ENCODE assay signal across 9 mouse cellular contexts in the genomic region with DNA sequence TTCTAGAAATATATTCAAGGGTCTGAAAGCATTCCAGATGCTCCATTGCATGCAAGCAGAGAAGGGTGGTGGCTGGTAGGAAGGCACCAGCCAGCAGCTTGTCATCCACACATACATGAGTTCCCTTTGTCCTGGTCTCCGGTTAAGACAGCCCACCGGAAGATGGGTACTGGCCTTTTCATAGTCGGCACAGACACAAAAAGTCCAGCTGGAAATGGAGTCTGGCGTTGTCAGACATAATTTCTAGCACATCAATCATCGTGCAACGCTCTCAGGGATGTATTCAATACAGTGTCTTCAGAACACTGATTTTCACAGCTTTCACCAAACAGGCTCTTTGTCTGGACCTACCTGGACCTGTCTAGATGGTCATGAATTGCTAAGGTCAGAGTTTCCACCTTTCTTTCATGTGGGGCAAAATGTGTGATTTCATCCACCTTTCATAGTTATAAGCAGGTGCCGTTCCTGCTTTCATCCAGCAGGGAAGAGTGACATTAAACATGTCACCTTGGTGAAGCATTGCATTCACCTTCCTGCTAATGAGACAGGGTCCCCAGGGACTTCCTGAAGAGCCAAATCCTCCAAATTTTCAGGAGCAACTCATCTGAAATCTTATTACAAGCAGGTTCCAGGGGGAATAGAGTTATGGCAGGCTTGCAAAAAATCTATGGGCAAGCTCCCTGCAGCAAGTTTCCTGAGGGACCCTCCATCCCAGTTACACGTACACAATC. TPM values are rescaled to one million over a fixed set of nuclear protein-coding genes. Genes with fewer than 3 reads are reported as not detected.
DNase-seq lines count a peak whose midpoint lies in the region; ATAC-seq lines count a peak whose summit lies in the region.
"Had no signal": no experiment of that assay in that cellular context is flagged by ENCODE, and none has a peak within 500 bp of the region (broad histone marks: within the 10 kb centered on the region; RNA-seq: fewer than 3 reads in every experiment).

No protein-coding gene starts in this region.

- 63% methylated on average over 8 of the region's 8 CpGs for WGBS in heart, embryonic 16.5 days
- WGBS in hindbrain, embryonic 14.5 days = 18% methylated on average over 8 of the region's 8 CpGs
- WGBS in midbrain, embryonic 14.5 days = 14% methylated on average over 8 of the region's 8 CpGs

- H3K9me3 ChIP-seq in heart, embryonic 16.5 days (replicated peaks; ENCODE audit: control insufficient read depth, low read length) = no peaks in the 10 kb centered on the region
- no peaks in the 10 kb centered on the region for H3K9me3 ChIP-seq in hindbrain, embryonic 14.5 days (ENCODE audit: control insufficient read depth, low read length)
- H3K9me3 ChIP-seq in midbrain, embryonic 14.5 days (ENCODE audit: control insufficient read depth, low read length) = no peaks in the 10 kb centered on the region

- H3K4me3 ChIP-seq in heart, embryonic 16.5 days (ENCODE audit: low read length) = peak overlapping the region; percentile 72; the same call in 1 of the 2 replicates
- H3K4me3 ChIP-seq in hindbrain, embryonic 14.5 days (replicated peaks; ENCODE audit: low read length) = peak overlapping the region; percentile 97
- peak overlapping the region; percentile 100 for H3K4me3 ChIP-seq in midbrain, embryonic 14.5 days (replicated peaks; ENCODE audit: low read depth, low read length)

- no peaks in the 10 kb centered on the region for H3K27me3 ChIP-seq in heart, embryonic 16.5 days (ENCODE audit: control insufficient read depth, insufficient read depth, low read length)
- H3K27me3 ChIP-seq in hindbrain, embryonic 14.5 days (ENCODE audit: control insufficient read depth, insufficient read depth, low read length) = no peaks in the 10 kb centered on the region
- H3K27me3 ChIP-seq in midbrain, embryonic 14.5 days (ENCODE audit: control insufficient read depth, insufficient read depth, low read length) = no peaks in the 10 kb centered on the region

- DNase-seq in heart, adult 8-10 months (ENCODE audit: low spot score) = no peak
- DNase-seq in cerebellum, adult 9-11 months = peak; percentile 42
- peak; percentile 69 for DNase-seq in hindbrain, embryonic 14.5 days (ENCODE audit: low spot score)
- DNase-seq in midbrain, embryonic 14.5 days = peak; percentile 80
- DNase-seq in adipocyte (ENCODE audit: low spot score) = no peak
- no peak for DNase-seq in adrenal gland, adult 2 months
- no peak for DNase-seq in spleen, postnatal 14 days (ENCODE audit: low spot score in 2 of 2)

- H3K4me2 ChIP-seq in heart, embryonic 16.5 days (ENCODE audit: low read depth, low read length) = peak overlapping the region; percentile 85; the same call in 1 of the 2 replicates
- peak overlapping the region; percentile 99 for H3K4me2 ChIP-seq in hindbrain, embryonic 14.5 days (replicated peaks)
- peak overlapping the region; percentile 73 for H3K4me2 ChIP-seq in midbrain, embryonic 14.5 days (ENCODE audit: low read length)

- H3K9ac ChIP-seq in heart, embryonic 16.5 days (ENCODE audit: low read length) = peak overlapping the region; percentile 69; the same call in 1 of the 2 replicates
- peak overlapping the region; percentile 100 for H3K9ac ChIP-seq in hindbrain, embryonic 14.5 days
- peak overlapping the region; percentile 90 for H3K9ac ChIP-seq in midbrain, embryonic 14.5 days (replicated peaks; ENCODE audit: low read length)

- no peak for ATAC-seq in heart, embryonic 16.5 days (replicated peaks; ENCODE audit: extremely low read depth, insufficient read depth, low FRiP score)
- ATAC-seq in hindbrain, embryonic 14.5 days (ENCODE audit: low FRiP score) = no peak
- no peak for ATAC-seq in midbrain, embryonic 14.5 days (ENCODE audit: low FRiP score, low TSS enrichment)

- H3K36me3 ChIP-seq in heart, embryonic 16.5 days (ENCODE audit: control insufficient read depth, insufficient read depth) = no peaks in the 10 kb centered on the region
- H3K36me3 ChIP-seq in hindbrain, embryonic 14.5 days (replicated peaks; ENCODE audit: control insufficient read depth, insufficient read depth) = peaks cover 7% of the 10 kb centered on the region
- H3K36me3 ChIP-seq in midbrain, embryonic 14.5 days (ENCODE audit: control insufficient read depth, insufficient read depth, low read length) = peaks cover 9% of the 10 kb centered on the region
- H3K36me3 ChIP-seq: G1E had no signal

- peak overlapping the region; percentile 79; the same call in 1 of the 2 replicates for H3K27ac ChIP-seq in heart, embryonic 16.5 days (ENCODE audit: low read length)
- peak overlapping the region; percentile 100 for H3K27ac ChIP-seq in hindbrain, embryonic 14.5 days
- H3K27ac ChIP-seq in midbrain, embryonic 14.5 days (replicated peaks; ENCODE audit: low read depth, low read length) = peak overlapping the region; percentile 100

- peaks cover 14% of the 10 kb centered on the region for H3K4me1 ChIP-seq in heart, embryonic 16.5 days (ENCODE audit: control insufficient read depth, insufficient read depth, low read length)
- peaks cover 19% of the 10 kb centered on the region; the same call in 1 of the 2 replicates for H3K4me1 ChIP-seq in hindbrain, embryonic 14.5 days (replicated peaks; ENCODE audit: control insufficient read depth, insufficient read depth, low read length)
- H3K4me1 ChIP-seq in midbrain, embryonic 14.5 days (ENCODE audit: control insufficient read depth, insufficient read depth, low read length) = peaks cover 16% of the 10 kb centered on the region

RNA-seq across cellular contexts. Expression of gene Mex3b, which starts 2.7 kb away (rescaled TPM):
- 4.7 and 5.2 TPM in 2 replicates for polyA plus RNA-seq in heart, embryonic 16.5 days (2015; fragmentation: Nextera tagmentation; extraction: Ambion mirVana)
- 1 to 10 TPM; 1.1 to 1.3 (median 1.3) TPM for total RNA-seq in heart, adult 8-10 months (2022)
- polyA plus RNA-seq in hindbrain, embryonic 14.5 days (2014; fragmentation: Nextera tagmentation; extraction: Ambion mirVana) = 35.0 and 36.1 TPM in 2 replicates
- polyA plus RNA-seq in midbrain, embryonic 14.5 days (2014; fragmentation: Nextera tagmentation; extraction: Ambion mirVana) = 50.8 and 51.8 TPM in 2 replicates
- total RNA-seq in adrenal gland, adult 2 months (2021) = 1 to 10 TPM; 1.2 to 1.8 TPM
- 5.3 and 7.4 TPM in 2 replicates for polyA plus RNA-seq in adrenal gland, adult 2 months (2012; rRNA removed)

Comparison
In these comparisons a context has a peak if more than half of its experiments do, and no peak if none do; other contexts are left out.
1. DNase-seq: peak in cerebellum, adult 9-11 months (single experiment), hindbrain, embryonic 14.5 days (single experiment) and midbrain, embryonic 14.5 days (single experiment); none in heart, adult 8-10 months (single experiment), adipocyte (single experiment), adrenal gland, adult 2 months (single experiment) and spleen, postnatal 14 days (0 of 2).
2. Peak in every context shown above with its lines, with median percentiles within 50 percentile points of each other: H3K27ac ChIP-seq, H3K4me2 ChIP-seq, H3K4me3 ChIP-seq and H3K9ac ChIP-seq.